Mouse (Mus musculus) cerebellum, postnatal 10 days (tissue): ENCODE results near the gene Tm2d1.
"Not testable (repeated sequence)": the region's sequence is repeated elsewhere in the genome, so short reads cannot be mapped to it uniquely, and the experiment has no call there.

Experiments used
- DNase-seq, 2 experiments: peaks; one replicate each; pipeline ENCODE4 v3.0.0; 2021; ENCODE audit warnings: mixed read lengths in 2 of 2

Gene Tm2d1

DNA sequence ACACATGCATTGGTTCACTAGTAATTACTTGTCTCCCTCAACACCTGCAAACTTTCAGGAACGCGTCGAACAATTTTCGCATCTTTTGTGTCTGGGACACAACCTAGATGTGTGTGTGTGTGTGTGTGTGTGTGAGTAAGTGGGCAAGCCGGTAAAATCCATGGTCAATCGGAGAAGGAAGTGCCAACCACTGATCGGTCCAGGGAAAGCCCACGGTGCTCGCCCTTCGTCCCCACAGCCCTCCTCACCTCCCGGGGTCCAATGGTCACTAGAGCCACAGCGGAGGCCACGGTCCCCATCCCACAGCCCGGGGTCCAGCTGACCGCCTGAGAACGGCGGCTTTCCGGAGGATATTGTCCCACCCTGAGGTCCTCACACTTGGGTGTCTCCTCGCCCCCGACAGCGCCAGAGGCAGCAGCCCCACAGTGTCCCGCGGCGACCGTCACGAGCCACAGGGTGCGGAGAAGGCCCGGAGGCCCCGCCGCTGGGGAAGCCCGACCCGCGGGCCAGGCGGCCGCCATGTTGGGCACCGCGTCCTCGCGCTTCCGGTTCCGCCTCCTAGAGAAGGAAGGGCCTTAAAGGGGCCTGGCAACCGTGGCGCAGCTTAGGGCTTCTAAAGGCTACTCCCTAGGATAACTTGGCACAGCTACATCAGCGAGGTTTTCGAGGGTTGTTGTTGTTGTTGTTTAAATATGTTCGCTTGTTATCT, at the start of gene Tm2d1:
Tm2d1 (minus strand) TSS at position 591 of the 709 bp plus-strand sequence.
- peak; percentile 90 to 91 for DNase-seq

DNA sequence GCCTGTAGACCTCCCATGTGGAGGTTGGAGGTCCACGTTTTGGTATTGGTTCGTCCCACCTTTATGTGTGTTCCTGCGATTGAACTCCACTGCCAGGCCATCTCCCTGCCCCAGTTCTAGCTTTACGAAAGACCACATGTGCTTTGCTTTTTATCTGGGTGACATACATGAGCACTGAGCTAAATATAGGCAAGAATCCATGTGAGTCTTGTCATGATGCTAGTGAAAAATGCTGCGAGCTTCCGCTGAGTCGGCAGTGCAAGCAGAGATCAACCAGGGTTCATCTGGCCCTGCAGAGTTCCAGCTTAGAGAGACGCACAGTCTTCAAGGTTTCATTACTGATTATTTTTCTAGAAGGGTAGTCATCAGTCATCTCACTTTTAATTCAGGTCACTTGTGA, 45.3 kb upstream of the Tm2d1 start:
- DNase-seq: peak in 1 of 2 experiments; percentile 15

DNA sequence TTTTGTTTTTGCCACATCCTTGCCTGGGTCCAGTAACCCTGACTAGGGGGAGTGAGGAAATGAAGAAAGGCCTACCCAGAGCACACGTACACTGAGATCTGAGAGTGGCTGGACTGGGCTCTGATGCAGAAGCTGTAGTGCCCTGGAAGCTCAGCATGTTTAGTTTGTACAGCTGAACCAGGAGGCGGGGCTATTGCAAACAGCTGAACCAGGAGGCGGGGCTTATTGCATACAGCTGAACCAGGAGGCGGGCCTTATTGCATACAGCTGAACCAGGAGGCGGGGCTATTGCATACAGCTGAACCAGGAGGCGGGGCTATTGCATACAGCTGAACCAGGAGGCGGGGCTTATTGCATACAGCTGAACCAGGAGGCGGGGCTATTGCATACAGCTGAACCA, 32.0 kb upstream of the Tm2d1 start:
- not testable (repeated sequence) for DNase-seq

DNA sequence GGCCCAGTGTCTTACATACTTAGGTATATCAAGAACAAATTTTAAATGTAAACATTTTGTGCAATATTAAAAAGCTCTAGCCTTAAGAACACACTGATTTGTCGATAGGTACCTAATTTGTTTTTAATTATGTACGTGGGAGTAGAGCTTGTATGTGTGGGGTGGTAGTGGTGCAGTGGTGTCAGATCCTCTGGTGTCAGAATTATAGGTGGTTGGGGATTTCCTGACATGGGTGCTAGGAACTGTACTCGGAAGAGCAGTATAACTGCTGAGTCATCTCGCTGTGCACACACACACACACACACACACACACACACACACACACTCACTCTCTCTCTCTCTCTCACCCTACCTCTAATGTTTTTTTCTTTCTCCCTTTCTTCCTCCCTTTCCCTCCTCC, 25.3 kb upstream of the Tm2d1 start:
- no peak for DNase-seq

DNA sequence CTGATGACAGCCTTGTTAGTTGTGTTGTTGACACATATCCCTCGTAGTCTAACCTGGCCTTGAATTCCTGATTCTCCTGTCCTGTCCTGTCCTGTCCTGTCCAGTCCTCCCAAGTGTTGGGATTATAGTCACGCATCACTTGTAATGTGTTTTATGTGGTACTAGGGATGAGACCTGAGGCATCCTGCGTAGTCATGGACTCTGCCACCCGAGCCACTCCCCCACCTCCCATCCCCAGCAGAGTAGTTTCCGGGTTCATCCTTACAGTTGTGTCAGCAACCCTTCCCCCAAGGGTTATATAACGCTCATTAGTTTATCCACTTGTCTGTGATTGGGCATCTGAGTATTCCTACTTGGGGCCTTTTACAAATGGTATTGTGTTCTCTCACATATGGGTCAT, 21.3 kb upstream of the Tm2d1 start:
- no peak for DNase-seq

DNA sequence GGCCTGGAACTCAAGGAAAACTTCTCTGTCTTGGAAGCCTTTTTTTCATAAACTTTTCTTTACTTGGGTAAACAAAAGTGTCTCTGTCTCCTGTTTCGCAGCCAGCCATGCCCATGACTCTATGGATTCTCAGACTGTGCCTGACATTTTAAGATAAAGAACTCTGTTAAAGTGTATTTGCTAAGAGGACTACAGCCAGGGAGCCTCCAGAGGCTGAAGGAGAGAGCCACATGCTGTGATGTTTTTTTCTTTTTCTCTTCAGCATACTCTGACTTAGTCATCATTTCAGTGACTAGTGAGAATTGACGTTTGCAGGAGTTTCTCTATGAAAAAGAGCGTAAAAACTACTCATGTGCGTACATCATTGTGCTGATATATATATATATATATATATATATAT, 20.4 kb upstream of the Tm2d1 start:
- DNase-seq: no peak

DNA sequence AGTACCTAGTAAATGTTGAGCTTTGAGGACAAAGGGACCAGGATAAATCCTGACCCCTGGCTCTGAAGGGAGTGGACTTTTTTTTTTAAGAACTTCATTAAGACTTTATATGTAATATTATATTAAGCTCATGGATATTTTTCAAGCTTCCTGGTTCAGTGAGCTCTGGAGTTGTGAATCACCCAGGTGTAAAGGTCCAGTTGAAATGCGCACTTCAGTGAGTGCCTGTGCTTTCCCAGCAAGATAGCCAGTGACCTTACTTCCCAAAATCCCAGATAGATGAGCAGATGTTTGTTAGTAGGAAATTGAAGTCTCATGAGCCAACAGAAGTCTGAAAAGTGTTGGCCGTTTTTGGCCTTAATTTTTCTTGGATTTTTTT, 18.5 kb upstream of the Tm2d1 start:
- DNase-seq: no peak

DNA sequence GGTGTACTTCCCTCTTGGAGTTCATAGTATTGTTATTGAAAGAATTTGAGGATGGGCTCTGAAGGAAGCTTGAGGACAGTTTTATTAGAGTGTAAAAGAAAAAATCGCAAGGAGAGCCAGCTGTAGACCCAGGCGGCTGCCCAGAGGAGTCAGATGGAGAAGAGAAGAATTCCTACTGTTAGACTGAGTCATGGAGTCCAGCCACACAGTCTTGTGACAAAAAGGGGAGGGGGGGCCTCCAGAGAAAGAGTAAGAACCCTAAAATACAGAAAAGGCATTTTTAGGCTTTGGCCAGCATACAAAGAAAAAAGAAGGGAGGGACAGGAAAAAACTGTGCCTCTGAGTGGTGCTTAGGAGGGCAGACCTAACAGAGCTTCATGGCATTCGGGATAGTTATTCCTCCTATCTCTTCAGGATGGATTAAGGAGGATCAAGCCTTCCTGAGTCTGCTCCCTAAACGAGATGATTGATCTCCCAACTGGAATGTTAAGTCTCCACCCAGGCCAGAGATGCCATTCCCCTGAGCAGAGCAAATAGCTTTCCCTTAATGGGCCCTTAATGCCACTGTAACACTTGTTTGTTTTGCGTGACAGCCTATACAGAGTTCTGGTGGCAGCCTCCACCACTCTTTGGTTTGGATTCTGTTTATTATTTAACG, 17.9 kb upstream of the Tm2d1 start:
- DNase-seq: no peak

DNA sequence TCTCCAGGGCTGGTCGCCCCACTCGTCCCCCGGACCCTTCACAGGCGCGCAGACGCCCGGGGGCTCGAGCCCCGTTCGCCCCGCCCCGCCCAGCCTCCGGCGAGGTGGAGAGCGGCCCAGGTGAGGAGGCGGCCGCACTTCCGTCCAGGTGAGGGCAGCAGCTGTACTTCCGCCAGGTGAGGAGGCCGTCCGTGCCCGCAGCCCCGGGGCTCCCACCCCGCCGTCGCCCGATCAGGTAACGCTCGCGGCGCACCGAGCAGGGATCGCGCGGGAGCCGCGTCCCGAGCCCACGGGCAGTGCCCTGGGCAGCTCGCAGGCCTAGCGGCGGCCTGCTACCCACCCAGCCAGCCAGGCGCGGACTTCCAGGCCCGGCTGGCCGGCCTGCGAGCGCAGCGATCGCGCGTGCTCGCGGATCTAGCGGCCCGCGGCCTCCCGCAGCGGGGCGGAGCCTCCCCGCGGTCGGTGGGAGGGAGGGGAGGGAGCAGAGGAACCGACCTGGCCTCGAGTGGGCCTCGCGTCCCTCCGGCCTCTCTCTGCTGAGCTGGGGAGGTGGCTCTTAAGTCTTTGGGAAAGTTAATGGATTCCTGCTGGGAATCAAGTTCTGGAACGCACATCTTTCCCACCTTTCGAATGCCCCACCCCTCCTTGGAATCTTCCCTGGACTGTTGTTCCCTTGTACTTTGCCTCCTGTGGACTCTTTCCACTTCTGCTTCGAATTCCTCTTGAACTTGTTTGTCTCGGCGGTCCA, 12.8 kb upstream of the Tm2d1 start, which contains the start of gene Patj:
Patj (plus strand) TSS at position 96 of the 748 bp plus-strand sequence.
- peak; percentile 77 to 80 for DNase-seq

DNA sequence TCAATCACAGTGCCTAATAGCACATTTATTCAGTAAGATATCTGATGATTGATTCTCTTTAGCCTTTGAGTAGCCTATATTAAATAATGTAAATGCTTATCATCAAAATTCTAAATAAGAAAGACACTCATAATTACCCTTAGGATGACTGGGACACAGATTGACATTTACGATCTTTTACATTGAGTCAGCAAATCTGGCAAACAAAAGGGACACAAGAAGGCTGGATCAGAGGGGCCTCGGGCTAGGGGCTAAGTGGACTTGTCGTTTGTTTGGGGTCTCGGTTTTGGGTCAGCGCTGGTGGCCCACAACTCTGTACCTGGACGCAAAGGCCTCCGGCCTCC, 12.2 kb upstream of the Tm2d1 start:
- DNase-seq: no peak

DNA sequence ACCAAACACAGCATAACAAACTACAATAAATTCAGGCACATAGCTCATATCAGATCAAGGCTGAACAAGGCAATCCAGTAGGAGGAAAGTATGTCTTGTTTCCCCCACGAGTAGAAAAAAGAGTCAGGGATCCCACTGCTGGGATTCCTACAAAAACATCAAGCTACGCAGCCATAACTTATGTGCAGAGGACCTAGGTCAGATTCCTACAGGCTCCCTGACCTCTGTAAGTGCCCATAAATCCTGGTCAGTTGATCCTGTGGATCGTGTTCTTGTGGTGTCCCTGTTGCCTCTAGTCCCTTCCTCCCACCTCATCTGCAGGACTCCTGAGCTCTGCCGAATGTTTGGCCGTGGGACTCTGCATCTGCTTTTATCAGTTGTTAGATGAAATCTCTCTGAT, 1.9 kb upstream of the Tm2d1 start:
- no peak for DNase-seq

DNA sequence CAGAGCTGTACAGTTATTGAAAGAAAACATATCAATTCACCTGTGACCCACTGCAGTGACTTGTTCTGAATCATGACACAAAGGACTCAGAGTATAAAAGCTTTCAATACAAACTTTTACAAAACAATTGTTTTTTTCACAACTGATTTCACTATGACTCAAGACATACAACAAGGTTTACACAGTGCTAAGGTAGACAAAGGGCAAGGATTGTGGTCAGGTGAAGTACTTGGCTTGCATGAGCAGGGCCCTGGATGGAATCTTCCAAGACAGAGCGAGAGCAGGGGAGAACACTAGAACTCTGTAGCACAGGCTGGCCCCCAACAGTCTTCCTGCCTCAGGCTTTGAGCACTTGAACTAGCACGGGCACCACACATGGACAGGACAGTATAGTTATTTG, 6.2 kb downstream of the Tm2d1 start:
- DNase-seq: no peak

DNA sequence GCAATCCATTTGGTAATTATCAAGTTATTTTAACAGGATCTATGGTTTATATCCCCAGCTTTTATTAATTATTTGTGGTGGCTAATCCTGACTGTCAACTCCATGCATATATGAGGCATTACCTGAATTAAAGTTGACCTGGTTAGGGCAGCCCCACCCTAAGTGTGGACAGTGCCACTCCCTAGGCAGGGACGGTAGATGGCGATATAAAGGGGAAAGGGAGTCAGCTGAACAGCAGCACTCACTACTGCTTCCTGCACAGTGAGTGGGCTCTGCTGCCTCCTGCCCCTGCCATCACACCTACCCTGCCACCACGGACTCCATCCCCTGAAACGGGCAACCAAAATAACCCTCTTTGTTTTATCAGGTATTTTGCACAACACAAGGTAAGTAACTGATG, 7.7 kb downstream of the Tm2d1 start:
- DNase-seq: peak in 1 of 2 experiments; percentile 25

DNA sequence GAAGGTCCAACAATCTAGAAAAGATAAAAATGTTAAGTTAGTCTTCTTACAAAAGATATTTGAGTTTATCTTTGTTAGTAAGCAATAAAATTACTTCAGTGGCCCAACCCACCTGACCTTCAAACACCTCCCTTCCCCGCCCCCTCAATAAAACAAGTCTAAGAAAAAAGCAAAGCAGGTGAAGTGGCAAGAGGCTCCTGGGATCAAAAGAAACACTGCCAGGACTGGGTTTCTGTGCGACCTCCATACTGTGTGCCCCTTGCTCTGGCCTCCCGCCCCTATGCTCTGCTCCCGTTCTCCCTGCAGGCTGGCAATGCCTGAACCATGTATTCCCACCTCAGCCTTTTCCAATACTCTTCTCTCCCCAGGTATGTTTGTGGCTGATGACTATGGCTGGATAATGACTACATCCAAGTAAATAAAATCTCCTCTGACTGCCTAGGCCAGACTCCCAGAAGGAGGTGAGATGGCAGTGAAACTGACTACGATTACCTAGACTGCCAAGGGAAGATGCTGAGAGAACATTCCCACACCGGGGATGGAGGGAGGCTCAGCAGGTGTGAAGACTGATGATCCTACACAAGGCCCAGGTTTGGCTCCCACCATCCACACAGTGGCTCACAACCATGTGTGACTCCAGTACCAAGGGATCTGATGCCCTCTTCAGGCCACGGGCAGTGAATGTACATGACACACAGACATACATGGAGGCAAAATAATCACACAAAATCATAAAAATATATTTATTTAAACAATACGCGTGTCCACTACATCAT, 24.9 kb downstream of the Tm2d1 start:
- DNase-seq: no peak

DNA sequence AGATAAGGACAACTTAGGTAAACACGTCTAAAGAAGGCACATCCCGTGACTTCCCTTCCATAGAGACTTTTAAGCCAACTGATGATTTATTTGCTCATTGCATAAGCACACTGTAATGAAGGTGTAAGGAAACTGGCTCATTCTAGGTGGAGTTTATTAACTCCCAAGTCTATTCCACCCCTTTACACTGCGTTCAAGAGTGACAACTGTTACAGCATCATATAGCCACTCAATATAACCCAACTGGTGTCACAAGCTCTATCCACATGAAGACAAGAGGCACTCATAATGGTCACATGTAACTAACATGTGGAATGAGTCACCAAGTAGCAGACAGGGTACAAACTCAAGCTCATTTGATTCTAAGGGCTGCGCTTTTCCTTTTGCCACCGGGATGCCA, 34.5 kb downstream of the Tm2d1 start:
- no peak for DNase-seq

DNA sequence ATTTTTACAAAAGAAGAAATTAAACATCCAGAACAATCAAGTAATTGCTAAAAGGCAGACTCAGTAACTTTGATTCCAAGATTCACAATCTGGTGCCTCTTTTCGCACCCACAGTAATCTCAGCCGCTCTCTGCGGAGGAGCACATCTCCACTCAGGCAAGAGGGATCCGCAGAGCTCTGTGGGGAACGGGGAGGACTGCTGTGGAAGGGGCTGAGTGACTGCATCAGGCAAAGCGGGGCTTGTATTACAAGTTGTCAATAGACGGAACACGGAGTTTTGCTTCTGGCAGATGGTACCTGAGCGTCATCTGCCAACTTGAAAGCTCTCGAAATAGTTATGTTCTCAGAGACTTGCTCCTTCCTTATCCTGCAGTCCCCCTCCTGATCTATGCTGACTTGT, 37.3 kb downstream of the Tm2d1 start:
- DNase-seq: peak in 1 of 2 experiments; percentile 15

DNA sequence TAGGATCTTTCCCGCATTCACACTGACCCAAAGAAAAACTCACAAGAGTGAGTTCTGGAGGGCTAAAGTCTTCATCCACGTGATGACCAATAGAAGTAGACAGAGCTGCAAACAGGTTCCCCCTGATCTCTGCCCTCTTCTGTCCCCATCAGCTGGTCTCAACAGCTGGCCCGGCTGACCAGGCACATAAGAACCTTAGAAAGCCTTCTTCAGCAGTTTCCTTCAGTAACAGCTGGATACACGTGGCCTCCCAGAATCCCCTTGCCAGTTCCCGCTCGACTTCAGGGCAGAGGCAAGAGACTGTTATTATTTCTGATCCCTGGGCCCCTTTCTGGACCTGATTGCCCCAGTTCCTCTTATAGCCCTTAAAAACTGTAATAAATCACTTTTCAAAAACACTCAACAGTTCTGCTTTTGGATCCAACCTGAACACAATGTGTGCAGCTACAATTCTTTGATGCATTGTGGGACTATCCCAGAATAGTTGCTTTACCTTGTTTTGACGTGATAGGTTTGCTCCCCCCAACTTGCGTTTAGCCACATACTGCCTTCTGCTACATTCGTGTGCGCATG, 43.0 kb downstream of the Tm2d1 start:
- no peak for DNase-seq

DNA sequence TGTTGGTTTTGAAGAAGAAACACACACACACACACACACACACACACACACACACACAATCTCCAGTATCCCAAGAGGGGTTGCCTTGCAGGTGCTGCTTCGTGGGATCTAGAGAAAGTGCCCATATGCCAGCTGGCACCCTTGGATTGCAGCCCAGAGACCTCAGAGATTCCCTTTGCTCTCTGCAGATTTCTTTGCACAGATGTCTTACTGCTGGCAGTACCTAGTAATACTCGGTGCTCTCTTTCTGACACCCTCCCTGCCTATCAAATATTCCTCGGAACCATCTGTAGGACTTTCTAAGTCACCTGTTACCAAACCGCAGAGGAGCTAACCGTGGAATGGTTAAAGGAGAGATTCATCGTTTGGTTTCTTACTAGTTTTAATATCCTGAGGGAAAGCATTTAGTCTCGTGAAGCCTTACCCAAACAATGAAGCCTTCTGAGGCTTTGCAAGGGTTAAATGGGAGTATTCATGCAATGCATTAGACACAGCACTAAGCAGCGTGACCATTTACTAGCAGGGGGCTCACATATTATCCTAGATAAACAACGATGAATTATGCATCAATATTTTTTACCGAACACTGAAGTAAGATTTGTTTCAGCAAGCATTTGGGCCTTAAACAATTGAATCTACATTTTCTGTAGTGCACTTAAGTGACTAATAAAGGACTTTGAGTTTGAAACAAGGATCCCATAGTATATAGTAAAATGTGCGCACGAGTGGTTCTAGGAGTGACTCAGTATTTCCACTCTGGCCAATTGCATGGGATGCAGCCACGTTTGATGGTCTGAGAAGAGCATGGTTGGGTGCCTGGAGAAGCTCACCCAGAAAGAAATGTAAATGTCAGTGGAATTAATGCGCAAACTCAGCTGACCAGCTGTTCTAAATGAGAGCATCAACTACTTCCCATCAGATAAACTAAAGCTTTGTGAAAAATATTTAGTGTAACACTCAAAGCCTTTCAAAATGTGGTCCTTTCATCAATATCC, 44.2 kb downstream of the Tm2d1 start:
- DNase-seq: peak; percentile 78 to 87

DNA sequence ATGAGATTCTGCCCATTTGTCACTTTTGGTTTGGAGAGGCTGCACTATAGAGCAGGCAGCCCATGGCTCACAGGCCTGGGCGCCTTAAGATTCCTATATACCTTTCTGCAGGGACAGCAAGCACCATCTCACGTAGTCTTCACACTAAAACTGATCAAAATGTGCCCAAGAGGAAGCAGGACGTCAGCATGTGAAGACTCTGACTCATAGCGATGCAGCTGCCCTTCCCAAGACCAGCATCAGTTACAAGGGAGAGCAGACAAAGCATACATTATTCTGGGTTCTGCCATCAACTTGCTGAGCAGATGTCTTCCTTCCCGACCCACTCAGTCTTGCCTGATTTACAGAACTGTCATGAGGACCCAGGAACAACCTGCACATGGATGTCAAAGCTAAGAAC, 45.9 kb downstream of the Tm2d1 start:
- DNase-seq: no peak

DNA sequence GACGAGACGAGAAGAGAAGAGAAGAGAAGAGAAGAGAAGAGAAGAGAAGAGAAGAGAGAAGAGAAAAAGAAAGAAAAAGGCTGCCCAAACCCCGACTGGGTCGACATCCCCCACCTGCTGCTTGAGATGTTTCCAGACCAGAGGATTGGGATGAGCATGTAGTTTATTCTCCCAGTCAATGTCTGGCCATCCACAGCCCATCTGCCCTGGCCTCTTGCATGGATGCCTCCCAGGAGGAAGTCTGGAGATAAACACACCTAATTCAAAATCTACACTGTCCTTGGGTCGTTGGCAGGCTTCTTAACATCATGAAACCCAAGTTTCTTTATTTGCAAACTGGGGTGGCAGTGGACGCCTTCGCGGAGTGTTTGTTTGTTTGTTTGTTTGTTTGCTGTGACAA, 47.4 kb downstream of the Tm2d1 start:
- peak; percentile 61 to 70 for DNase-seq

DNA sequence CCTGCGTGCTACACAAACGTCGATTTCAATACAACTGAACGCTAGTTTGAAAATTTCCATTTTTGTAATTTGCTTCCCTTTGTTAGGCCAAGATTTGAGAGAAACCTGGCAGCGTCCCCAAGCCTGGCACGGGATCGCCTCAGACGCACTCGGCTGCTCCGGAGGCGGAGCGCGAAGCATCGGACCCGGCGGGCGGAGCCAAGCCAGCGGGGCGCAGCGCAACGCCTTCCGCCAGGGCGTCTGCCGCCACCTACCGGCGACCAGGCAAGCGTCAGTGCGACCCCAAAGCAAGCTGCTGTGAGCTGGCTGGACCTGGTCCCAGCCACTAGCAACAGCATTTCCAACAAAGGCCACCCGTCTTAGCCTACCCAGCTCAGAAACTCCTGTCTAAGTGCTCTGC, 60.9 kb downstream of the Tm2d1 start:
- peak; percentile 99 to 100 for DNase-seq
